Mouse (Mus musculus) ES-E14 (cell line): ENCODE measurements around the gene Fes. TPM values are rescaled to one million over a fixed set of nuclear protein-coding genes. Genes with fewer than 3 reads are reported as not detected.

Experiments used
- DNase-seq: peaks from one replicate; pipeline ENCODE4 v3.0.0-alpha.2; 2013; ENCODE audit warnings: low read depth, low spot score
- H3K27ac ChIP-seq: 2 replicates; pipeline ENCODE4 v1.5.1; 2012; ENCODE audit warnings: low read depth, mild to moderate bottlenecking, low read length, moderate library complexity, mixed read lengths; ENCODE audit not compliant: poor library complexity, insufficient read depth, severe bottlenecking
- H3K36me3 ChIP-seq: 2 replicates; pipeline ENCODE4 v1.6.1; 2012; ENCODE audit warnings: mild to moderate bottlenecking, low read length, moderate library complexity, mixed read lengths; ENCODE audit not compliant: control insufficient read depth, poor library complexity, insufficient read depth, severe bottlenecking
- H3K4me1 ChIP-seq, 2 experiments: fragments of 150-350 bp in 1 of 2; sonication (generic) in 1 of 2; 2 replicates each; pipeline ENCODE4 v1.6.1; 2012; ENCODE audit warnings: low read length in 2 of 2, mild to moderate bottlenecking in 1 of 2, mixed read lengths in 1 of 2; ENCODE audit not compliant: control insufficient read depth in 2 of 2, insufficient read depth in 2 of 2, poor library complexity in 1 of 2
- H3K4me3 ChIP-seq, 2 experiments: fragments of 150-350 bp in 1 of 2; sonication (generic) in 1 of 2; 2 replicates each; pipeline ENCODE4 v1.5.1; 2012; ENCODE audit warnings: low read length in 2 of 2, low read depth in 1 of 2, mild to moderate bottlenecking in 1 of 2, mixed read lengths in 1 of 2; ENCODE audit not compliant: insufficient read depth in 1 of 2, poor library complexity in 1 of 2, severe bottlenecking in 1 of 2
- H3K9ac ChIP-seq: 2 replicates; pipeline ENCODE4 v1.6.1; 2012; ENCODE audit warnings: low read depth, mild to moderate bottlenecking, low read length, mixed read lengths; ENCODE audit not compliant: poor library complexity, insufficient read depth, severe bottlenecking
- H3K9me3 ChIP-seq: fragments of 150-350 bp; sonication (generic); 2 replicates; pipeline ENCODE4 v1.6.1; 2012; ENCODE audit warnings: low read depth, mild to moderate bottlenecking, low read length; ENCODE audit not compliant: control insufficient read depth, insufficient read depth
- CHD2 ChIP-seq: IDR thresholded peaks from 2 replicates; pipeline ENCODE4 v1.6.1; 2014; ENCODE audit warnings: mild to moderate bottlenecking, low read depth, low read length, inconsistent platforms
- HCFC1 ChIP-seq: IDR thresholded peaks from 2 replicates; pipeline ENCODE4 v1.6.1; 2012; ENCODE audit warnings: low read length, inconsistent platforms, borderline replicate concordance; ENCODE audit not compliant: insufficient read depth
- MAFK ChIP-seq: IDR thresholded peaks from 2 replicates; pipeline ENCODE4 v1.6.1; 2014; ENCODE audit warnings: mild to moderate bottlenecking, low read depth, low read length, inconsistent platforms; ENCODE audit not compliant: insufficient read depth
- ZC3H11A ChIP-seq: IDR thresholded peaks from 2 replicates; pipeline ENCODE4 v1.6.1; 2012; ENCODE audit warnings: low read depth, mild to moderate bottlenecking, inconsistent platforms, low read length, borderline replicate concordance
- ZNF384 ChIP-seq: IDR thresholded peaks from 2 replicates; pipeline ENCODE4 v1.6.1; 2012; ENCODE audit warnings: low read depth, low read length, inconsistent platforms
- in situ Hi-C, 2 experiments: fragments of 600-800 bp; cut with MboI; formaldehyde crosslinking; loops; one replicate each; pipeline ENCODE4 v1.15.1; 2025; ENCODE audit warnings: low sequenced_read_pairs in 2 of 2, inconsistent platforms in 1 of 2; ENCODE audit not compliant: unreplicated experiment in 2 of 2
- total RNA-seq: library from RNA; depleted of rRNA; stranded (reverse); fragments of 300-350 nt; gene quantifications from 2 replicates; pipeline ENCODE4 v1.2.3, GENCODE M21; 2012

Gene Fes
- total RNA-seq, 1 experiment: 4.5 TPM

GRCm38 (mm10) chr7:80343270-80344018, 44.3 kb downstream of the Fes start:
- H3K27ac ChIP-seq: no peak overlapping the region

GRCm38 (mm10) chr7:80342858-80343257, 44.9 kb downstream of the Fes start, which contains the start of gene Hddc3:
Gene Hddc3, plus strand, starts transcription at chr7:80343104.
- no peaks in the 10 kb centered on the region for H3K9me3 ChIP-seq
- in situ Hi-C loops: no loop called here
- H3K4me1 ChIP-seq: peaks cover 3 to 9% of the 10 kb centered on the region in 2 experiments; a peak in 3 of 4 replicates
- peak within 1 kb of the TSS; percentile 73 to 82 for H3K4me3 ChIP-seq
- peak within 1 kb of the TSS; percentile 86 for H3K9ac ChIP-seq
- no peak for TF ChIP-seq CHD2
- peak; percentile 71; the same call in 1 of the 2 replicates for TF ChIP-seq HCFC1
- no peak for TF ChIP-seq ZNF384
- peak; percentile 94 for DNase-seq
- H3K36me3 ChIP-seq: no peaks in the 10 kb centered on the region; the same call in 1 of the 2 replicates
- no peak within 1 kb of the TSS for H3K27ac ChIP-seq

More at GRCm38 (mm10) chr7:80343270-80344018, 44.3 kb downstream of the Fes start:
- no peak for DNase-seq
- Histone ChIP-seq H3K36me3 (no peaks in the 10 kb centered on the region; the same call in 1 of the 2 replicates), H3K9me3 (no peaks in the 10 kb centered on the region), H3K4me1 (peaks cover 3 to 14% of the 10 kb centered on the region in 2 experiments; a peak in 3 of 4 replicates), H3K9ac (peak overlapping the region; percentile 86), H3K4me3 (peak overlapping the region; percentile 73 to 82)
- in situ Hi-C loops: no loop called here
- no peak for TF ChIP-seq ZC3H11A
- TF ChIP-seq HCFC1: no peak
- no peak for TF ChIP-seq CHD2
- no peak for TF ChIP-seq ZNF384
- no peak for TF ChIP-seq MAFK

- H3K9me3 ChIP-seq: no peaks in the 10 kb centered on the region
- no peak for TF ChIP-seq ZC3H11A
- no peak for TF ChIP-seq ZNF384
- no peak for TF ChIP-seq CHD2
- no peak for TF ChIP-seq MAFK
- no peak for TF ChIP-seq HCFC1
- in situ Hi-C loops: no loop called here
- no peak for DNase-seq
- H3K4me3 ChIP-seq: no peak overlapping the region
- no peak overlapping the region for H3K9ac ChIP-seq
- no peak overlapping the region for H3K27ac ChIP-seq
- H3K36me3 ChIP-seq: peaks cover 4% of the 10 kb centered on the region; the same call in 1 of the 2 replicates
- H3K4me1 ChIP-seq: peaks cover 3 to 9% of the 10 kb centered on the region in 2 experiments; a peak in 3 of 4 replicates
These were observed 46.0 kb downstream of the Fes start for GRCm38 (mm10) chr7:80341793-80342192.

- TF ChIP-seq CHD2 (no peak), ZNF384 (0 out of 2 replicates have a peak, but pooled peaks have one; percentile 46), ZC3H11A (0 out of 2 replicates have a peak, but pooled peaks have one; percentile 34)
- in situ Hi-C loops: no loop called here
- peak; percentile 52 for DNase-seq
- Histone ChIP-seq H3K36me3 (peaks cover 14% of the 10 kb centered on the region), H3K4me3 (peak within 1 kb of the TSS; percentile 78 to 83), H3K9me3 (no peaks in the 10 kb centered on the region), H3K9ac (peak within 1 kb of the TSS; percentile 82), H3K27ac (no peak within 1 kb of the TSS), H3K4me1 (peaks cover 3 to 6% of the 10 kb centered on the region in 2 experiments; a peak in 3 of 4 replicates)
These were observed 47.0 kb downstream of the Fes start, which contains the start of gene Unc45a for GRCm38 (mm10) chr7:80340793-80341192. Gene Unc45a, minus strand, starts transcription at chr7:80341005.
